Mouse (Mus musculus) spleen, postnatal 10 days (tissue): ENCODE results near the gene Gm27029.
"Not testable (repeated sequence)": the region's sequence is repeated elsewhere in the genome, so short reads cannot be mapped to it uniquely, and the experiment has no call there.

ENCODE experiments used
- DNase-seq, 2 experiments: peaks; one replicate each; pipeline ENCODE4 v3.0.0; 2021 to 2022; ENCODE audit warnings: low spot score in 2 of 2

Gm27029 gene

DNA sequence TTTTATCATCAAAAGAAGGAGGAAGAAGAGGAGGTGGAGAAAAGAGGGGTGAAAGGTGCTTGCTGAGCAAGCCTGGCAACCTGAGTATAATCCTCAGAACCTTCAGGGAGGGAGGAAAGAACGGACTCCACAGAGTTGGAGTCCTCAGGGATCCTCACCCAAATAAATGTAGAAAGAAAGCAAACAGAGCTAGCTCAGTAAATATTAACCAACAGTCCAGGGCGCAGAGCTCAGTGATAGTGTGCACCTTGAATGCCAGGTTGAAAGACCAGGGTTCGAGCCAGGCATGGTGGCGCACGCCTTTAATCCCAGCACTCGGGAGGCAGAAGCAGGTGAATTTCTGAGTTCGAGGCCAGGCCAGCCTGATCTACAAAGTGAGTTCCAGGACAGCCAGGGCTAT lies 31.0 kb upstream of the Gm27029 start:
- no peak for DNase-seq

DNA sequence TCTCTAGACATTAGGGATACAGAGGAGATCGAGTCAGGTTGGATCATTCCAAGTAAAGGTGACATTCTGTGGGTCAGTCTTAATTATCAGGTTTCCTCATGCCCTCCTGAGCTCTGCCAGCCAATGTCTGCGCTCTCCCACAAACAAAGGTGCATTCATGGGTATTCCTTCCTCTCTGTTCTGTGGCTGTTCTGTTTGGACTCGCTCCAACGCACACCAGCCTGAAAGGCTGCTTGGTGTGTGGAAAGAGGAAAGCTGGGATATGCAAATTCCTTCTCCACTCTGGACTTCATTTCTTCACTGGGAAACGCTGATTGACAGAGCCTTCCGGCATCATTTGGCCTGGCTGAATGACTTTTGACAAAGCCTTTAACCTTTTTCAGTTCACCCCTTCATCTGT lies 30.1 kb upstream of the Gm27029 start:
- no peak for DNase-seq

DNA sequence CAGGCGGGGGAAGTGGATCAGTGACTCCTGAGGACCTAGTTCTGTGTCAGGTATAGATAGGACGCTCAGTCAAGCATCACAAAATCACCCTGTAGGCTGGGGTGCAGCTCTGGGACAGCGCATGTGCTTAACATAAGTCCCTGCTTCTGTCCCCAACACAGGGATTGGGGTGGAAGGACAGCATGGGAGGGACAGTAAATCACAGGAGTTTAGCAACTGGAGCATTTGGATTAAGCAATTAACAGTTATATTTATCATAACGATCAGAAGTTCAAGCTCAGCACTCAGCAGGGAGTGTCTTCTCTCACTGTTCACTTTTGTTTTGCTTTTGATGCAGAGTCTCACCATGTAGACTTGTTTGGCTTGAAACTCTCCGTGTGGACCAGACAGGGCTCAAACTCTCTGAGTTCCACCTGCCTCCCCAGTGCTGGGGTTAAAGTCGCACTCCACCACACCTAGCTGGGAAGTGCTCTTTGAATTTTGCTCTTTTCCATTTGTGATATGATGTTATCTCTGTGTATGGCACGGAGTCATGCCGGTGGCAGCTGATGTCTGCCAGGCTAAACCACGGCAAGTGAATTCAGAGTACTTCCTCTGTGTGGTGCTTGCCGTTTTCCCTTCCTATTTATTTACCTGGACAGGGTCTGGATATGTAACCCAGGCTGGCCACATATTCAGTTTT lies 27.6 kb upstream of the Gm27029 start:
- DNase-seq = no peak

DNA sequence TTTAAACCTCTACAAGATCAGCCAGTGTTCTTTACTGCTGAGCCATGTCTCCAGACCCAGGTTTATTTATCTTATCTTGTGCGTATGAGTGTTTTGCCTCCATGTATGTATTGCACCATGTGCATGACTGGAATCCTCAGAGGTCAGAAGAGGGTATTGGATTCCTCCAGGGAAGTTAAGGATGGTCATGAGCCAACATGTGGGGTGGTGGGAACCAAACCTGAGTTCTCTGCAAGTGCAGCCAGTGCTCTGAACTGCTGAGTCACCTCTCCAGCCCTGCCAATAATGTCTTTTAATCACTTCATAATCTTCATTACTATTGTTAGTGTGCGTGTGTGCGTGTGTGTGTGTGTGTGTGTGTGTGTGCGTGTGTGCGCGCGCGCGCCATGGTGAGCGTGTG lies 26.9 kb upstream of the Gm27029 start:
- DNase-seq = no peak

DNA sequence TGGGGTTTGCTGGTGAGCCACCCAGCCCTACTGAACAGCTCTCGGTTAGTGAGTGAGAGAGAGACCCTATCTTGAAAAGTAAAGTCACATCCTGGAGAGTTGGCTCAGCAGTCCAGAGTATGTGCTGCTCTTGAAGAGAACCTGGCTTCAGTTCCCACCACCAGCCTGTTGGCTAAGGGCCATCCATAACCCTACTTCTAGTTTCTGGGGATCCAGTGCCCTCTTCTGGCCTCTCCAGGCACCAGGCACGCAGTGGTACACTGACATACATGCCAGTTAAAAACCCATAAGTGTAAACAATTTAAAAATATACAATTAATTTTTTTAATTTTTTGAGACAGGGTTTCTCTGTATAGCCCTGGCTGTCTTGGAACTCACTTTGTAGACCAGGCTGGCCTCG lies 25.8 kb upstream of the Gm27029 start:
- DNase-seq = peak in 1 of 2 experiments; percentile 53

DNA sequence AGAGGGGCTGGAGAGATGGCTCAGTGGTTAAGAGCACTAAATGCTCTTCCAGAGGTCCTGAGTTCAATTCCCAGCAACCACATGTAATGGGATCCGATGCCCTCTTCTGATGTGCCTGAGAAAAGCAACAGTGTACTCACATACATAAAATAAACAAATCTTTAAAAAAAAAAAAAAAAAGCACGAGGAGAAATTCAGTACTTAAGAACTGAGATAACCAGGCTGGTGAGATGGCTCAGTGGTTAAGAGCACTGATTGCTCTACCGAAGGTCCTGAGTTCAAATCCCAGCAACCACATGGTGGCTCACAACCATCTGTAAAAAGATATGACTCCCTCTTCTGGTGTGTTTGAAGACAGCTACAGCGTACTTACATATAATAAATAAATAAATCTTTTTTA lies 25.0 kb upstream of the Gm27029 start:
- DNase-seq = not testable (repeated sequence)

DNA sequence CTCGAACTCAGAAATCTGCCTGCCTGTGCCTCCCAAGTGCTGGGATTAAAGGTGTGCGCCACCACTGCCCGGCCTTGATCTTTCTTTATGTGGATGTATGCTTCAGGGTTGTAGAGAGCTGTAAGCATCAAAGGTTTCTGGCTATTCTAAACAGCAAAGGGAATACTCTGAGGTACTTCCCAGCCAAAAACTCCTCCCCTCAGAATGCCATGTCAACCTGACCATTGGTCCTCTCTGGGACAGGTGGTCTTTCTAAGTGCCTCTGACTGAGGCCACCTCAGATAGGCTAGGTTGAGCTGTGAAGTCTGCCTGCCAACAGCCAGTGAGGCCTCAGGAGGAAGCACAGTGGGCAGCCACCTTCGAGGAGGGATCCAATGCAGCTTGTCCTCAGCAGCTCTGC lies 24.3 kb upstream of the Gm27029 start:
- DNase-seq = peak; percentile 30 to 38

DNA sequence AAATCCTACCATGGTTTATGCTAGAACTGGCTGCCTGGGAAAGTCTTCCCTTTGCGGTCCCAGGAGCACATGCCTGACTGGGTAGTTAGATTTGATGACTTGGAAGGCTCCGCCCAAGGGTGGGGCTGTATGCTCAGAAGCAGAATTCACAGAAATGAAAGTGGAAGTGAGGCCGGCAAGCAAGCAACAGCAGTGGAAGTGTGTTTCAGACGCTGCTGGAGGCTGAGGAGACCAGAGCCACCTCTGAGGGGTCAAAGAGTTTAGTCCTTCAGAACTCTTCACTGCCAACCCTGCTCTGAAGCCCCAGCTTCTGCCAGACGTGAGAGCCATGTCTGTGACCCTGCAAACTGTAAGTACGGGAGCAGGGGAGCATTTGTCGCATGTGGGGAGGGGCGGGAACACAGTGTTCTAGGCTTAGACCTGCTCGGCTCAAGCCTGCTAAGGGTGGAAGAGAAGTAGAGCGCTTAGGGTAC lies 23.7 kb upstream of the Gm27029 start, which contains the start of gene Ifi35:
TSS of gene Ifi35 (plus strand) at position 134 of the 473 bp plus-strand sequence.
- peak; percentile 69 to 84 for DNase-seq

DNA sequence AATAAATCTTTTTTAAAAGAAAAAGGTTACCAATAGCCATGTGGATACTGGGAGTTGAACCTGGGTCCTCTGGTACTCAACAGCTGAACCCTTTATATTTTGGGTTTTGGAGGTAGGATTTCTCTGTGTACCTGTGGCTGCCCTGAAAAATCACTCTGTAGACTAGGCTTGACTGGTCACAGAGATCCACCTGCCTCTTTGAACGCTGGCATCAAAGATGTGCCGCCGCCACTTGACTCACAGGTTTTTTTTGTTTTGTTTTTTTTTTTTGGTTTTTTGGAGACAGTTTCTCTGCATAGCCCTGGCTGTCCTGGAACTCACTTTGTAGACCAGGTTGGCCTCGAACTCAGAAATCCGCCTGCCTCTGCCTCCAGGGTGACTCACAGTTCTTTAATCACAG lies 23.2 kb upstream of the Gm27029 start:
- no peak for DNase-seq

DNA sequence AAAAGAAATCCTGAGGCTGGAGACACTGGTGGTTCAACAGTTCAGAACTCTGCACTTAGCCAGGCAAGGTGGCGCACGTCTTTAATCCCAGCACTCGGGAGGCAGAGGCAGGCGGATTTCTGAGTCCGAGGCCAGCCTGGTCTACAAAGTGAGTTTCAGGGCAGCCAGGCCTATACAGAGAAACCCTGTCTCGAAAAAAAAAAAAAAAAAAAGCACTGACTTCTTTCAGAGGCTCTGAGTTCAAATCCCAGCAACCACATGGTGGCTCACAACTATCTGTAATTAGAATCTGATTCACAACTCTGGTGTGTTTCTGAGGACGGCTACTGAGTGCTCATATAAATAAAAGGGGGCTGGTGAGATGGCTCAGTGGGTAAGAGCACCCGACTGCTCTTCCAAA lies 22.3 kb upstream of the Gm27029 start:
- not testable (repeated sequence) for DNase-seq

DNA sequence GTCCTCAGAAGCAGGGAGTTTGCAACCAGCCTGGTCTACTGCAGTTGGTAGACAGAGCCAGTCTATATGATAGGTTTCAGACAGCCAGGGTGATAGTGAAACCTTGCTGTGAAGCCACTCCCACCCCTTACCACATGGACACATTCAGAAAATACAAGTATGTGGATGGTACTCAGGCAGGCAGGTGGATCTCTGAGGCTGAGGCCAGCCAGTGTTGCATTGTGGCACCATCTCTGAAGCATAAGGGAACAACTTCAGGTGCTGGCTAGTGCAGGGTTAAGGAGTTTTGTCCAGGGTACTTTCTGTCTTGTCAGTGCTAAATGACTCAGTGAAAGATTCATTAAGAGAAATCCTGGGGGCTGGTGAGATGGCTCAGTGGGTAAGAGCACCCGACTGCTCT lies 21.7 kb upstream of the Gm27029 start:
- DNase-seq = no peak

DNA sequence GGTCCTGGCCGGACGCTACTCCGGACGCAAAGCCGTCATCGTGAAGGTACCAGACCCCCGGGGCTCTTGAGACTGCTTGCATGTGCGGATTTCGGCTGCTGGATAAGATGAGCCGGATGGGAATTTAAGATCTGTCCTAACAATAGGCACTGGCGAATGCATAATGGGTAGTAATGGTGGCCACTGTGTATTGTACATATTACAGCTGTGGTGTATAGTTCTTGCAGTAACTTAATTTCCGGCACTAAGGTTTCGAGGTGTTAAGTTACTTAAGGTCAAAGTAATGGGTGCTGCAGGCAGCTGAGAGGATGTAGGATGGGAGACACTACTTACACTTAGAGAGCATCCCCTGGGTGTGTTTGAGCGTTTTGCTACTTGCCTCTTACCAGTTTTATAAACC lies 18.2 kb upstream of the Gm27029 start:
- DNase-seq = no peak

DNA sequence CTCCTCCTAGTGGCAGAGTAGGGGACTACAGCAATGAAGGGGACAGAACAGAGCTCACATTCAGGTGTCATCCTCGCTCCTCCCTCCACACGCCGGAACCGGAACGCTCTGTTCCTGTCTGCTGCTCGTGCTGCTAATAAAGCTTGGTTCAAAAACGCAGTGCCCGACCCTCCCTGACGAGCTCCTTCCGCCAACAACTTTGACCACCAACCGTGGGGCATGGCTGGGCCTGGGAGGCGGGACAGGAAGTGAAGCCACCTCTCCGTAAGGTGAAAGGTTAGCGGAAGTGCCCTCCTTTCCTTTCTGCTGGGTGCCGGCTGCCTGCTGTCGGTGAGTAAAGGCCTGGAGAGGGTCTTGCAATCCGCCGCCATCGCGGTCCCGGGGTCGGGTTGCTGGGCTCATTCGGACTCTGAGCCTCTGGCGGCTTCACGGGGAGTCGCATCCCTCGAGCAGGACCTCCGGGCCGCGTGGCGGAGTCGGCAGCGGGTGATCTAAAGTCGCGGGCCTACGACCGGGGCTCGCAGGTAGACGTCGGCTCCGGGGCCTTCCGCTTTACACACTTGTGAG lies 17.6 kb upstream of the Gm27029 start, which contains the start of gene Rpl27:
TSS of gene Rpl27 (plus strand) at position 172 of the 567 bp plus-strand sequence.
- DNase-seq = peak; percentile 89 to 96

DNA sequence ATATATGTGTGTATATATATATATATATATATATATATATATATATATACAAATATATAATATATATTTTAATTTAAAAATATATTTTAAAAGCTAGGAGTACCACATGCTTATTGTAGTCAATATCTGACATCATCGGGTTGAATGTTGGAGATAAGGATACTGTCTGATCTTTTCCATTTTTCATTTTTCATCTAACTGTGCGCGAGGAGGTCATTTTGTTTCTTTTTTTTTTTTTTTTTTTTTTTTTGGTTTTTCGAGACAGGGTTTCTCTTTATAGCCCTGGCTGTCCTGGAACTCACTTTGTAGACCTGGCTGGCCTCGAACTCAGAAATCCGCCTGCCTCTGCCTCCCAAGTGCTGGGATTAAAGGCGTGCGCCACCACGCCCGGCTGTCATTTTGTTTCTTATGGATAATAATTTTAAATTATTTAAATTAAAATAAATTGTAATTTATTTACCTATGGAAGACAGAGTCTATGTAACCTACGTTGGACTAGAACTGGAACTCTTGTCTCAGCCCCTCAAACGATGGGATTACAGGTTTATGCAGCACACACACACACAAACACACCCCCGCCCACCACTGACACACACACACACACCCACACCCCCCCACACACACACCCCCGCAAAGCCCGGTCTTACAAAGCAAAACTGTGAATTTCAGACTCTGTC lies 17.0 kb upstream of the Gm27029 start:
- not testable (repeated sequence) for DNase-seq

DNA sequence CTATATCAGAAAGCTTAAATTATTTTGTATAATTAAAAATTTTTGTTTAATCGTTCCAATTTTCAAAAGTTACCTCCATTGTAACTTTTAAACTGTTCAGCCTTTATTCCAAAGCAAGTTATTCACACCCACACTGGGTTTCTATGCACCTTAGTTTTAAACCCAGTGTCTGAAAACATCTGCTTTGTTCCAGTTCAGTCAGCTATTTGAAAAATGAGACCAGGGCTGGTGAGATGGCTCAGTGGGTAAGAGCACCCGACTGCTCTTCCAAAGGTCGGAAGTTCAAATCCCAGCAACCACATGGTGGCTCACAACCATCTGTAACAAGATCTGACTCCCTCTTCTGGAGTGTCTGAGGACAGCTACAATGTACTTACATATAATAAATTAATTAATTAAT lies 13.4 kb upstream of the Gm27029 start:
- DNase-seq = not testable (repeated sequence)

DNA sequence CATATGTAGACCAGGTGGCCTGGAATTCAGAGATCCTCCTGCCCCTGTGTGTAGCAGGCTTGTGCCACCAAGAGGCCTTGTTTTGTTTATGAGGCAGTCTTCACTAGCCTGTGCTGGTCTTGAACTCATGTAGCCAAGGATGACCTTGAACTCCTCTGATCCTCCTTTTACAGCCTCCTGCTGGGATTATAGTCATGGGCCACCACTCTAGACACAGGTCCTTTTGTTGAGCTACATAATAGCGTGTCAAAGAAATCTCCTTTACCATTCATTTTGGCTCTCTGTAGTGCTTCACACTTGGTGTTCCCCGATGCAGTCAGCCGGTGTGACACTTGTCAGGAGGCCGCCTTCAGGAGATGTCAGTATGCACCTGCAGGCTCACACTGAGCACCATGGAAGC lies 12.3 kb upstream of the Gm27029 start:
- DNase-seq = no peak

DNA sequence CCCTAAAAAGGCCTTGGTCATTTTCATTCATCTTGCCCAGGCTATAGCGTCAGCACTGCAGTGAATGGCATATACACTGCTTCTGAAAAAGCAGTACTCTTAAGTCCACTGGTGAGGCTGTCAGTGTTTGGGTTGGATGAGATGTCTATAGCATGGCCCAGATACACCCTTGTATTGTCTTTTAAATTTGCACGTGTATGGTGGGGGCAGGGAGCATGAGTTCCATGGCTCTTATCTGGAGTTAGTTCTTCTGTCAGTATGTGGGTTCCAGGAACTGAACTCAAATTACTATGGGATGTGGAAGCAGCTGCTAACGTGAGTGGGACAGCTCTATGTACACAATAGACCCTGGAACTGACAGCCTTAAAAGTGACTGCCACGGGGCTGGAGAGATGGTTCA lies 11.2 kb upstream of the Gm27029 start:
- DNase-seq = no peak

DNA sequence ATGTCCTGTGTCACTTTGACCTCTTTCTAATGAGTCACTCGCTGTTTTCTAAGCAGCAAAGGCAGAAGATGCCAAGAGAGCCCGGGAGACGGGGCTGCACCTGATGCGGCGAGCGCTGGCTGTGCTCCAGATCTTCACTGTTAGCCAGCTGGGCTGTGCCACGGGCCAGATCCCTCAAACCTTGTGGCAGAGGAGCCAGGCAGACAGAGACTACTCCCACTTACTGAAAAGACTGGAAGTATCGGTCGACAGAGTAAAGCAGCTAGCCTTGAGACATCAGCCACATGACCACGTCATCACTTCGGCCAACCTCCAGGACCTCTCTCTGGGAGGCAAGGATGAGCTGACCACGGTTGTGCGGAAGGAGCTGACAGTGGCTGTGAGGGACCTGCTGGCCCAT lies 8.8 kb upstream of the Gm27029 start:
- DNase-seq = no peak

DNA sequence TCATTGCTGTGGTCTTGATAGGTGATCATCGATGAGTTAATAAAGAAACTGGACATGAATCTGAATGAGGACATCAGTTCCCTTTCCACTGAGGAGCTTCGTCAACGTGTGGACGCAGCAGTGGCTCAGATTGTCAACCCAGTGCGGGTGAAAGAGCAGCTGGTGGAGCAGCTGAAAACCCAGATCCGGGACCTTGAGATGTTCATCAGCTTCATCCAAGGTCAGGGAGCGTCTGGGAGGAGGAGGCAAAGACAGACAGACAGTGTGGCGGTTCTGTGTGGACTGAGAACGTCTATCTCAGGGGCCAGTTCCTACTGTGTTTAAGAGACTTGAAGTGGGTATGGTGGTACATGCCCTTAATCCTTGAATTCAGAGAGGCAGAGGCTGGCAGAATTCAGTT lies 6.7 kb upstream of the Gm27029 start:
- no peak for DNase-seq

DNA sequence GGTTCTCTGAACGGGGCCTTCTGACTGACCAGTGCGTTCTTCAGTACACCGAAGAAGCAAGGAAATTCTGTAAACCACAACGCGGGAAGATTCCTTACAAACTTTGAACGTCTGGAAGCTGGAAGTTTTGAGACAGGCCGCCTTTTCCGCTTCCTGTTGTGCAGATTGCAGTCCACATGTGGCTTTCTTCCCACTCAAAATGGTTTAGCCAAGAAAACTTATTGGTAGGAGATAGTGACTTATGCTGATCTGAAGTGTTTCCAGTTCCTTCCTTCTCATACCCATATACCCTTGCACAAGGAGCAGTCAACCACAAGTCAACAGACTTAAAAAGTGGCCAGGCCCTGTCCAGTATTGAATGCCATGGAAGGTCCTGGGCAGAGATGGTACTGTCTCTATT lies 1.6 kb upstream of the Gm27029 start:
- DNase-seq = no peak

DNA sequence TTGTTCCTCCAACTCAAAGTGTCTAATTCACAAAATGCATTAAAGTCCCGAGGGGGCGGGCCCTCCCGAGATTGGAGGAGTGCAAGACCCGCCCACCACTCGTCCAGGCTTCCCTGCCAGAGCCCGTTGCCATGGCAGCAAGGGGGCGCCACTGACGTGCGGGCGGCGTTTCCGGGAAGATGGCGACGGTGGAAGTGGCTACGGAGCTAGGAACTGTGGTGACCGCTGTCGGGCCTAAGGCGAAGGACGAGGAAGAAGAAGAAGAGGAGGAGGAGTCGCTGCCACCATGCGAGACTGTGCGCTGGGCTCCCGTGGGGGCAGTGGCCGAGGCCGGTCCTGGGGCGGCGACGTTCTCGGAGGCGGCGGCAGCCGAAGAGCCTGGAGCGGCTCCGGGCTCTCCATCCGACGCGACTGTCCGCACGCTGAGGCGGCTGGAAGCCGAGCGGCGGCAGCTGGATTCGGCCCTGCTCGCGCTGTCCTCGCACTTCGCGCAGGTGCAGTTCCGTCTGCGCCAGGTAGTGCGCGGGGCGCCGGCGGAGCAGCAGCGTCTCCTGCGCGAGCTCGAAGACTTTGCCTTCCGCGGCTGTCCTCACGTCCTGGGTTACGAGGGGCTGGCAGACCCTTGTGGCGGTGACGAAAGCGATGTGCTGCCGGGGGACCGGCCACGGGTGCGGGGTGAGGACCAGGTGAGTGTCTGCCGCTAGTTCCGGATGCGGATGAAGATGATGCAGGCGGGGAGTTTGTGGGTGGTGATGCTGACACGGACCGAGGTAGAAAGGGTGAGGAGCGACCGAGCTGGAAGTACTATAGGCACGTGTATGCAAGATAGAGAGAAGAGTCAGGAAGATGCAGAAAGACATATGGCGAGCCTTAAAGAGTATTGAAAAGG lies 573 bp upstream of the Gm27029 start, which contains the start of the genes Rundc1 and Ptges3l:
TSS of gene Rundc1 (plus strand) at position 161 of the 889 bp plus-strand sequence.
TSS of gene Ptges3l (minus strand) at position 409 of the 889 bp plus-strand sequence.
- peak; percentile 94 to 99 for DNase-seq

DNA sequence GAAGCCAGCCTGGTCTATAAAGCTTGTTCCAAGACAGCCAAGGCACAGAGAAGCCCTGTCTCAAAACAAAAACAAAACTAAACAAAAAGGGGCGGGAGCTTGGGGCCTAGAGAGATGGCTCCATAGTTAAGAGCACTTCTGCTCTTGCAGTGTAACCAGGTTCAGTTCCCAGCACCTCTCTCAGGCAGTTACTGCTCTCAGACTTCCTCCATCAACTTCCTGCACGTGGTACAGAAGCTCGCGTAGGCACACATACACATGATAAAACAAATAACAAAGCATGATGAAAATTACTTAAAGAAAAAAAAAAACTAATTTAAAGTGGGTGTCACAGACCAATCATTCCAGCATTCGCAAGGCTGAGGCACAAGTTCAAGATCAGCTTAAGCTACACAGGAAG lies 4.4 kb downstream of the Gm27029 start:
- no peak for DNase-seq
